Mouse (Mus musculus) midbrain, embryonic 10.5 days (tissue): ENCODE results near the gene Hspa5. TPM values are rescaled to one million over a fixed set of nuclear protein-coding genes. Genes with fewer than 3 reads are reported as not detected.
A peak's percentile ranks its signal among the peaks of the same experiment; 100 is the strongest.
"Not testable (repeated sequence)": the region's sequence is repeated elsewhere in the genome, so short reads cannot be mapped to it uniquely, and the experiment has no call there.

Source experiments
- DNase-seq: peaks from one replicate; pipeline ENCODE4 v3.0.0-alpha.2; 2017; ENCODE audit warnings: low spot score
- H3K27ac ChIP-seq: fragments of 300-500 bp; sonication (generic); replicated peaks from 2 replicates; pipeline ENCODE4 v1.5.1; 2016; ENCODE audit warnings: mild to moderate bottlenecking
- H3K27me3 ChIP-seq: fragments of 300-500 bp; sonication (generic); 2 replicates; pipeline ENCODE4 v1.6.1; 2016; ENCODE audit warnings: low read depth, mild to moderate bottlenecking; ENCODE audit not compliant: poor library complexity, severe bottlenecking
- H3K36me3 ChIP-seq: fragments of 300-500 bp; sonication (generic); 2 replicates; pipeline ENCODE4 v1.6.1; 2016; ENCODE audit warnings: mild to moderate bottlenecking, moderate library complexity
- H3K4me1 ChIP-seq: fragments of 300-500 bp; sonication (generic); 2 replicates; pipeline ENCODE4 v1.6.1; 2016
- H3K4me3 ChIP-seq: fragments of 300-500 bp; sonication (generic); 2 replicates; pipeline ENCODE4 v1.5.1; 2016; ENCODE audit warnings: mild to moderate bottlenecking, moderate library complexity
- H3K9me3 ChIP-seq: fragments of 300-500 bp; sonication (generic); replicated peaks from 2 replicates; pipeline ENCODE4 v1.6.1; 2016; ENCODE audit warnings: mild to moderate bottlenecking
- WGBS: fragments of 180-500 bp; shearing (Covaris S2); methylation state at CpG from one replicate; pipeline ENCODE4 v1.1.7; 2016; 5-methylcytosine and 5-hydroxymethylcytosine counted together
- polyA plus RNA-seq: library from polyadenylated mRNA; unstranded; fragments of >200 nt; fragmentation: Nextera tagmentation; extraction: Ambion mirVana; gene quantifications from 2 replicates; pipeline ENCODE4 v1.2.1, GENCODE M21; 2016

Hspa5 gene
- polyA plus RNA-seq, 1 experiment from 2014 or later, result 977 TPM

DNA sequence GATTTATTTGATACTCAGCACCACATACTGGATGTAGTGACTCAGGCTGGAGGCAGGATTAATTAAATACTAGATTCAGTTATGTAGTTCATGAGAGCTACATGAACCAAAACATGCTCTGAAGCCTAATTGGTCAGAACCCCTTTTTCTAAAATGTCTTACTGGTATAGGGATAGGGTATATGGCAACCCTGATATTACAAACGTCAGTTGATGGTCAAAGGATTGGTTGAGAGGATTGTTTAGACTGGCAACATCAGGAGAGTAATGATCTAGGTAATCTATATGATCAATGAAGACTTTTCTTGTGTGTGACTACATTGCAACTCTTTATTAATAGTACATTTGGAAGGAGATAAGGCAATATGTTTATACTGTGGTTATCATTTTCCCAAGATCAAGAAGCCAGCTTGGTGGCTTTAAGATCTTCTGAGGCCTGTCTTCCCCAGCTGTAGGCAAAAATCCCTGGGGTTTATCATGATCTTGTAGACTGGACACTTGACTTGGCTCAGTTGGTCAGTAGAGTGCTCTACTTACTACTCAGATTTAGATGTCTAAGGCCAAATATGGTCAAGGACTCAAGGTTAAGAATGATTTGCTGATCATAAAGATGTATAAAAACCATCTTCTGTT lies 5.6 kb downstream of the Hspa5 start:
- WGBS, result 78% methylated on average over 1 of the region's 1 CpGs
- DNase-seq, result no peak
- peak overlapping the region; percentile 35; the same call in 1 of the 2 replicates for H3K4me3 ChIP-seq
- peaks cover 97% of the 10 kb centered on the region for H3K36me3 ChIP-seq
- no peaks in the 10 kb centered on the region for H3K27me3 ChIP-seq
- H3K4me1 ChIP-seq, result peaks cover 47% of the 10 kb centered on the region
- no peaks in the 10 kb centered on the region for H3K9me3 ChIP-seq
- no peak overlapping the region for H3K27ac ChIP-seq

DNA sequence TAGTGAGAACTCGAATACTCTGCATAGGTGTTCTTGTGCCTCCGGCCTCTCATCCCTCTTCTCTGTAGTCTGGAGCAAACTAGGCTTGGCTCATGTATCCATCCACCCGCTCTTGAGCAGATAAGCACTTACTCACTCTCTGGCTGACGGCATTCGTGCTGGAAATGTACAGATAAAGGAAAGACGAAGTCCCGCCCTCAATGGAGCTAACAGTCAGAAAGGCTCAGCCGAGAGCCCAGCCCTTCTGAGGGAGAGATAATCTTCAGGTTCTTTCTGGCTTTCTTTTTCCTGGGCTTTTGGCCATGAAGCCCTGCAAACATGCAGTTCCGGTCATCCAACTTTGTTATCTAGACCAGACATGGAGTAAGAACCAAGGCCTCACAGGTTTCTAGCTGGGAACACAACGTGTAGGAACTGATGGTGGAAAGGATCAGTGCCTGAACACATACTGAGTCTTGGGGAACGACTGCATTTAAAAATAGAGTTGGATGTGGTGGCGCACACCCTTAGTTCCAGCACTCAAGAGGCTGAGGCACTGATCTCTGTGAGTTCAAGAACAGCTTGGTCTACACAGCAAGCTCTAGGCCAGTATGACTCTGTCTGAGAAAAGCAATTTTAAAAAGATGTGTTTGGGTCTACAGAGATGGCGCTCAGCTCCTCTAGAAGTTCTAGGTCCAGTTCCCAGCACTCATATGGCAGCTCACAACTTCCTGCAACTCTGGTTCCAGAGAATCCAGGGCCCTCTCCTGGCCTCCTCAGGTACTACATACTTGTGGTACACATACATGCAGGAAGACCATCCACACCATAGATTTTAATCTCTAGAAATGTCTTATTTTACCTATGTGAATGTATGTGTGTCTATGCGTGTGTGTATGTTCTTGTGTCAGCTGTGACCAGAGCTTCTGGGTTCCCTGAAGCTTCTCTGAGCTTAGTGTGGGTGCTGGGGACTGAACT lies 11.6 kb downstream of the Hspa5 start:
- DNase-seq, result no peak
- no peaks in the 10 kb centered on the region for H3K27me3 ChIP-seq
- H3K4me1 ChIP-seq, result no peaks in the 10 kb centered on the region
- no peak overlapping the region for H3K27ac ChIP-seq
- H3K4me3 ChIP-seq, result no peak overlapping the region
- H3K36me3 ChIP-seq, result peaks cover 88% of the 10 kb centered on the region
- WGBS, result 92% methylated on average over 14 of the region's 14 CpGs
- no peaks in the 10 kb centered on the region for H3K9me3 ChIP-seq

DNA sequence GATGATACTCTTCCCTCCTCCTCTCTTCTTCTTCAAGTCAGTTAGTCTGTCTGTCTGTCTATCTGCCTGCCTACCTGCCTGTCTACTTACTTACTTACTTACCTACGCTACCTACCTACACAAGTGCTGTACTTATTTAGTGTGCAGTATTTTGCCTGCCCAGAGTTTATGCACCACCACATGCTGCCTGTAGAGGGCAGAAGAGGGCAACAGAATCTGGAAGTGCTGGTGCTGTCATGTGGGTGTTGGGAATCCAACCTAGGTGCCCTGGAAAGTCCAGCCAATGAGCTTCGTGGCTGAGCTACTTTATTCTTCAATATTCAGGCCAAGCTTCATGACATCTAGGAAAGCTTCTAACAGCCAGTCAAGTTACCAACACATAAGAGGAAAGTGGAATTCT lies 12.3 kb downstream of the Hspa5 start:
- WGBS, result 79% methylated on average over 2 of the region's 2 CpGs
- DNase-seq, result peak; percentile 41
- no peak overlapping the region for H3K27ac ChIP-seq
- H3K36me3 ChIP-seq, result peaks cover 88% of the 10 kb centered on the region
- H3K4me1 ChIP-seq, result no peaks in the 10 kb centered on the region
- H3K9me3 ChIP-seq, result no peaks in the 10 kb centered on the region
- no peak overlapping the region for H3K4me3 ChIP-seq
- no peaks in the 10 kb centered on the region for H3K27me3 ChIP-seq

DNA sequence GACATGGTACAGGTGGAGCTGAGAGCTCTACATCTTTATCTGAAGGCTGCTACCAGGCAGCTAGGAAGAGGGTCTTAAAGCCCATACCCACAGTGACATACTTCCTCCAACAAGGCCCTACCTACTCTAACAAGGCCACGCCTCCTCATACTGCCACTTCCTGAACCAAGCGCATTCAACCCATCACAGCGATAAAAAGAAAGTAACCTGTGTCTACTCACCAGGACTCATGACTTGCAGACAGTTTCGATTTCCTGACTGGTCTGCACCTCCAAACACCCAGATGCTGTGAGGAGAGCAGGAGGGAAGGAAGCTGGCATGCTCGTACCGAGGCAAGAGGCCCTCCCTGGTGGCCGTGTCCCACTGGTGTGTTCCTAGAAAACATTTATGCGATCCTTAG lies 18.5 kb downstream of the Hspa5 start:
- peaks cover 60% of the 10 kb centered on the region for H3K36me3 ChIP-seq
- no peaks in the 10 kb centered on the region for H3K4me1 ChIP-seq
- no peak overlapping the region for H3K4me3 ChIP-seq
- DNase-seq, result no peak
- H3K9me3 ChIP-seq, result no peaks in the 10 kb centered on the region
- 91% methylated on average over 8 of the region's 8 CpGs for WGBS
- no peaks in the 10 kb centered on the region for H3K27me3 ChIP-seq
- no peak overlapping the region for H3K27ac ChIP-seq

DNA sequence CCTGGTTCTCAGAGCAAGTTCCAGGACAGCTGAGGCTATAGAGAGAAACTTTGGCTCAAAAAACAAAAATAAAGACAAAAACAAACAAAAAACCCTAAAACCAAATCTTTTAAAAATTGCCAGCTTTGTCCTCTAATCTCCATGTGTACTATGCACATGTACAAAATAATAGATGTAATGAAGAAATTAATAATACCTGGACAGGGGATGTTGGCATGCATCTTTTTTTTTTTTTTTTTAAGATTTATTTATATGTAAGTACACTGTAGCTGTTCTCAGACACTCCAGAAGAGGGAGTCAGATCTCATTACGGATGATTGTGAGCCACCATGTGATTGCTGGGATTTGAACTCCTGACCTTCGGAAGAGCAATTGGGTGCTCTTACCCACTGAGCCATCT lies 20.8 kb downstream of the Hspa5 start:
- peaks cover 63% of the 10 kb centered on the region for H3K36me3 ChIP-seq

DNA sequence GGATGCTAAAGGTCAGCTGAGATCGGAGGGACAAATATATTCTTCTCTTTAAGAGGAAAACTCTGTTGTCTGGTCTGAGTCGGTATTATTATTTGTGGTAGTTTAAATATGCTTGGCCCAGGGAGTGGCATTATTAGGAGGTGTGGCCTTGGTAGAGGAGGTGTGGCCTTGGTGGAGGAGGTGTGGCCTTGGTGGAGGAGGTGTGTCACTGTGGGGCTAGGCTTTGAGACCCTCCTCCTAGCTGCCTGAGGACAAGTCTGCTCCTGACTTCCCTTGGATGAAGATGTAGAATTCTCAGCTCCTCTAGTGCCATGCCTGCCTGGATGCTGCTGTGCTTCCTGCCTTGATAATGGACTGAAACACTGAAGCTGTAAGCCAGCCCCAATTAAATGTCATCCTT lies 22.7 kb downstream of the Hspa5 start:
- H3K4me3 ChIP-seq, result no peak overlapping the region
- no peaks in the 10 kb centered on the region for H3K27me3 ChIP-seq
- DNase-seq, result no peak
- peaks cover 47% of the 10 kb centered on the region for H3K36me3 ChIP-seq
- 92% methylated on average over 2 of the region's 2 CpGs for WGBS
- no peak overlapping the region for H3K27ac ChIP-seq
- no peaks in the 10 kb centered on the region for H3K9me3 ChIP-seq
- H3K4me1 ChIP-seq, result peaks cover 10% of the 10 kb centered on the region

More for the DNA sequence above, 20.8 kb downstream of the Hspa5 start:
- not testable (repeated sequence) for DNase-seq, H3K4me3 ChIP-seq, H3K4me1 ChIP-seq, H3K9me3 ChIP-seq, H3K27ac ChIP-seq, H3K27me3 ChIP-seq
- WGBS, result 88% methylated on average over 2 of the region's 2 CpGs

DNA sequence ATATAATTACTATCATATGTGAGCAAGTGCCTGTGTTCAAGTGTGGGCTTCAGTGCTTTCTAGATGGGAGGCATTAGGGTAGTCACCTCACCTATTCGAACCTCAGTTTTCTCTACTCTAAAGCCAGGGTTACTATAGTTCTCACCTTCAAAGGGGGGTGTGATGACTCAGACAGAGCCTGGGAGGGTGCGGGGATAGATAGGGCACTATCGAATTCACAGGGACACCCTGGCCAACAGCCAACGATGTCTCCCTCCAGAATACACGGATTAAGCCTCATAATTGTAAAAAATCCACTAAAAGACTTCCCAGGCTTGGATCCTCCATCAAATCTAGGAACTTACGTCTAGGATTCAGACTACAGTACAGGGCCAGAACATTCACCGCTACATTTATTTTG lies 23.7 kb downstream of the Hspa5 start:
- 95% methylated on average over 7 of the region's 7 CpGs for WGBS
- Histone ChIP-seq H3K9me3 (no peaks in the 10 kb centered on the region), H3K4me3 (no peak overlapping the region), H3K36me3 (peaks cover 40% of the 10 kb centered on the region), H3K4me1 (peaks cover 18% of the 10 kb centered on the region), H3K27ac (no peak overlapping the region), H3K27me3 (no peaks in the 10 kb centered on the region)
- no peak for DNase-seq

DNA sequence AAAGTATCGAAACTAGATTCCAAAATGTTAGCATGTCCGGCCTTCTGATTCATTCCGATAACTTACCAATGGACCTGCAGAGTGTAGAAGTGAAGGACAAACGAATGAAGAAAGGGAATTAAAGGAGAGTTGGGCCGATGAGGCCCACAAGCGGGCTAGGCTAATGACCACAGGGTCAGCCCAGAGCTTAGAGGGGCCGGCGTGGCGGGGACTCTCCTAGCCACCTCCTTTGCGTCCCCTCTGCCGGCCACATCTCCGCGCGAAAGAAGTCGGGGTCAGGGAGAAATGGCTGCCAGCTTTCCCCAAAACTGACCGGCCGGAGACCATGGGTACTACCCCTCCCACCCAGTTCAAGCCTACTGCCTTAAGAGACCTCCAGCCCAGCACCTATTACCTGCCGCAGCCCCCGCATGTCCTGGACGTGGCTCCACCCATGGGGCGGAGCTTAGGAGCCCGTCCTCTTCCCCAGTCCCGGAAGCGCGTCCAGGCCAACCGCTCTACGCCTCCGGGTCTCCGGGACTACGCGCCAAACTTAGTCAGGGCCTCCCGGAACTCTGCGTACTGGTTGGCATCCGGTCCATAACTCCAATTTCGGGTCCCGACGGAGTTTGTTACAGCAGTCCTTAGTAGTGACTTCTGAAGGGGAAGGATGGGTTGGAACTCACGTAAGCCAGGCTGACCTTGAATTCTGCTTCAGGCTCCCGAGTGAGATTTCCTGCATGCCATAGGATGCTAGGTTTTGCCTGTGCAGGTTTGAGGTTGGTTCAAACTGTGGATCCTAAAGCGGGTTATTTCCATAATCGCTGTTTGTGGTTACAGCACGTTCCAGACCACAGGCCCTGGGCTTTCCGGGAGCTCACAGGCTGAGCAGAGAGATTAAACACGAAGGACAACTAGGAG lies 27.8 kb downstream of the Hspa5 start, which contains the start of gene Rabepk:
Rabepk (minus strand) TSS at position 556 of the 900 bp plus-strand sequence.
- H3K27me3 ChIP-seq, result no peaks in the 10 kb centered on the region
- no peaks in the 10 kb centered on the region for H3K9me3 ChIP-seq
- peaks cover 32% of the 10 kb centered on the region for H3K36me3 ChIP-seq
- peak within 1 kb of the TSS; percentile 82 for H3K27ac ChIP-seq
- 5% methylated on average over 44 of the region's 44 CpGs for WGBS
- peak within 1 kb of the TSS; percentile 81 for H3K4me3 ChIP-seq
- peak; percentile 79 for DNase-seq
- H3K4me1 ChIP-seq, result peaks cover 31% of the 10 kb centered on the region

DNA sequence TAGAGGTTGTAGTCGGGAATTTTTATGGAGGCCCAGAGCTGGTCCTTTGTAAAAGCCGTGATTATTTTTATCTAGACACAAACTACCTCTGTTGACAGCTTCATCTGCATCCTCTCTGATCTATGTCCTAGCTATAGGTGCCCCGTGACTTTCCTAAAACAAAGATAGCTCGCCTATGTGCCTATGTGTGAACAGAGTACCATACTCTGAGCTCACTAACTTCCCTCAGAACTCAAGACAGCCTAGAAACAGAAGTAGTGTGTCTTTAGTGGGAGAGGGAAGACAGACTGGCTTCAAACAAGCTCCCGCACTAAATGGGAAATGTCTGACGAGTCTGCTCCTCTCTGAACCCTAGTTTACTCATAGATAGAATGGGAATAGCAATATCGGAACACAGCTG lies 28.6 kb downstream of the Hspa5 start:
- Histone ChIP-seq H3K27ac (no peak overlapping the region), H3K4me3 (peak overlapping the region; percentile 81), H3K27me3 (no peaks in the 10 kb centered on the region), H3K9me3 (no peaks in the 10 kb centered on the region), H3K36me3 (peaks cover 32% of the 10 kb centered on the region), H3K4me1 (peaks cover 31% of the 10 kb centered on the region)
- 81% methylated on average over 7 of the region's 7 CpGs for WGBS
- no peak for DNase-seq

DNA sequence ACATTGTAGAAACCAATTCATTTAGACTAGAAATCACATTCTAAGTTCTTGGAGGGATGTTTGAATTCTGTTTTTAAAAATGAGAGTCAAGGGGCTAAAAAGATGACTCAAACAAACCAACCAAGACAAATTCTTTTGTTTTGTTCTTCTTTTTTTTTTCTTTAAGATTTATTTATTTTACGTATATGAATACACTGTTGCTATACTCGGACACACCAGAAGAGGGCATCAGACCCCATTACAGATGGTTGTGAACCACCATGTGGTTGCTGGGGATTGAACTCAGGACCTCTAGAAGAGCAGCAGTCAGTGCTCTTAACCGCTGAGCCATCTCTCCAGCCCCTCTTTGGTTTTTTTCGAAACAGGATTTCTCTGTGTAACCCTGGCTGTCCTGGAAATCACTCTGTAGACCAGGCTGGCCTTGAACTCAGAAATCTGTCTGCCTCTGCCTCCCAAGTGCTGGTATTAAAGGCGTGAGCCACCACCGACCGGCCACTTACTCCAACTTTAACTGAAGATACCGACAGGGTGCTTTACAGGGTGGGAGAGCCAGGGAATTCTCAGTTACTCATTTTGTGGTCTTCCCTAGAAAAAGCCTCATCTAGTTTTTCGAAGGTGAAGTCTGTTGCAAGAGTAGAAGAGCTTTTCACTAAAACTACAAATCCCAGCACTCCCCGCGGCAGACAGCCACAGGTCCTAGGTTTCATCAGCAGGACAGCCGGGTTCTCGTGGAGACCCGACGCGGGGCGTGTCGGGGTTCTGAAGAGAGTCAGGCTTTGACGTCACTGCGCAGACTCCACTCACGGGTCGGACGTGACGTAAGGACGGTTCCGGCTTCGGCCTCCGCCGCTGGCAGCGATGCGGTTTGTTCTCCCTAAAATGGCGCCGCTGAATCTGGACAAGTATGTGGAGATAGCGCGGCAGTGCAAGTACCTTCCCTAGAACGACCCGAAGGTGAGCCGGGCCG lies 30.0 kb downstream of the Hspa5 start:
- WGBS, result 5% methylated on average over 39 of the region's 39 CpGs
- Histone ChIP-seq H3K4me3 (peak overlapping the region; percentile 71), H3K27ac (peak overlapping the region; percentile 90), H3K27me3 (no peaks in the 10 kb centered on the region), H3K4me1 (peaks cover 31% of the 10 kb centered on the region), H3K9me3 (no peaks in the 10 kb centered on the region), H3K36me3 (peaks cover 32% of the 10 kb centered on the region)
- peak; percentile 97 for DNase-seq

DNA sequence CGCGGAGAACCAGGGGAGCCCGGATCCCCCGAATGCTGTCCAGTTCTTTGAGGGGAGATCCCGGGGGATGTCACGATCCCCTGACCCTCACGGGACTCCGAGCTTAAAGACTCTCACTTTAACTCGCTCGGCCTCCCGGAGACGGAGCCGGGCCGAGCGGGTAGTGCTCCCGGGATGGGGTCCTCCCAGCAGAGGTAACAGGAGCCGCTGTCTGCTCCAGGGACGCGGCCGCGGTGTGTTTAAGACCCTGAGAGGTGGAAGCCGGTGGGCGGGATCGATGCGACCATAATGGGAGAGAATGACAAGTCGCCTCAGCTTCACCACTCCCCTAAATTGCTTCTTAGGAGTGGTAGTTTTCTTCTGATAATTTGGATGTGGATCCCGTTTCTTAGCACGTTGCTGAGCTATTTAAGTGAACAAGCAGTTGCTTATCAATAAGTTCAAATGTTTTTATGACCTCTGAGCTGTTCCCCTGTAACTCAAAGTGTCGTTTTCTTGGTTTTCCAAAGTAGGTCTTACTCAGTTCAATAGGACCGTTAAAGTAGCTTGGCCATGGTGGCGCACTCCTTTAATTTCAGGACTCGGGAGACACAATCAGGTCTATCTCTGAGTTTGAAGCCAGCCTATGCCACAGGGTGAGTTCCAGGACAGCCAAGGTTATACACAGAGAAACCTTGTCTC lies 30.9 kb downstream of the Hspa5 start:
- DNase-seq, result peak; percentile 27
- WGBS, result under 1% methylated on average over 26 of the region's 32 CpGs

More for the DNA sequence above, 30.9 kb downstream of the Hspa5 start:
- H3K9me3 ChIP-seq, H3K27me3 ChIP-seq: not testable (repeated sequence)
- Histone ChIP-seq H3K4me1 (peaks cover 31% of the 10 kb centered on the region), H3K27ac (peak overlapping the region; percentile 90), H3K36me3 (peaks cover 38% of the 10 kb centered on the region), H3K4me3 (peak overlapping the region; percentile 71)
